Mouse (Mus musculus) thymus, postnatal 10 days (tissue): ENCODE measurements at regions not wholly inside any gene's neighbourhood (a gene's known extent, or its start where the extent isn't known, plus 50 kb on each side); places are given as distances from the start of the nearest gene placed in this dataset.

Experiments used
- DNase-seq, 2 experiments: peaks; one replicate each; pipeline ENCODE4 v3.0.0; 2021; ENCODE audit warnings: low spot score in 2 of 2

- no peak for DNase-seq
These were observed 78.4 kb upstream of the Nav3 start for GRCm38 (mm10) chr10:110534387-110534786.

DNA sequence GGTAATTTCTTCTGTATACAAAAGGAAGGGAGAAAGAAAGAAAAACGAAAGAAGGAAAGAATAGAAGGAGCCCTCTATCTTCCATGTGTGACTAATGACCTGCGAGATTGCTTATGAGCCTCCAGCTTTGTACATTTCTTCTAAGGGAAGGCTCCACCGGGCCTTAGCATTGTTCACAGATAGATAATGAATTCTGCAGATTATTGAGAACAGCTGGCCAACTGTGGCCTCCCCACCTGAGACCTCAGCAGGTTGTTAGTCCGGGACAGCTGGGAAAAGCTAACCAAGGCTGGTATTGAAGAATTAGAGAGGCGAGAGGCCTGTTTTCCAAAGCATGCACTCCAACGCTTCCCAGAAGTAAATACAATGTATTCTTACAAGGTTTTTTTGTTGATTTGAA, 86.7 kb upstream of the Nav3 start:
- no peak for DNase-seq

GRCm38 (mm10) chr10:110548391-110548790, 92.4 kb upstream of the Nav3 start:
- DNase-seq, result no peak

- no peak for DNase-seq
These were observed 98.0 kb upstream of the Nav3 start for GRCm38 (mm10) chr10:110553954-110554353.

DNA sequence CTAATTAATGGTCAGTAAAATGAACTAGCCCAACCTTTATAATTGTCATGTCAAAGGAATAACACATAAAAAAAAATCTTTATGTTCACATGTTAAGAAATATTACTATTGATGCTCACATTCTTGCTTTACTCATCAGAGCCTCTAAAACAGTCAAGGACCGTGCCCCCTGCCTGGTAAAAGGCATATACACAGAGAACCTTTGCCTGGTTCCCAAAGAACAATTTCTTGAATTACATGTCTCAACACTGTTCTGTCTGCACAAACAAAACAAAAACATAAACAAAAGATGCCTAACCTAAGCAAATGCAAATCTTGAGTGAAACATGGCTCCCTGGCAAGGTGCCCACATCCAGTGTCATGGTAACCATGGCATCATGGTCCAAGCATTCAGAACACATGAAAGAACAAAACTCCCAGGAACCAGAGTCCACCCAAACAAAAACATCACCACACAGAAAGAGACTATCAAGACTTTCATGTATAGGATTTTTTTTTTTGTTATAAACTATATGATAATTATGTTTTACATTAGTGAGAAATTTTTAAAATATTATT, 100.4 kb upstream of the Nav3 start:
- DNase-seq, result no peak

GRCm38 (mm10) chr10:110563057-110563456, 107.1 kb upstream of the Nav3 start:
- DNase-seq, result no peak

DNA sequence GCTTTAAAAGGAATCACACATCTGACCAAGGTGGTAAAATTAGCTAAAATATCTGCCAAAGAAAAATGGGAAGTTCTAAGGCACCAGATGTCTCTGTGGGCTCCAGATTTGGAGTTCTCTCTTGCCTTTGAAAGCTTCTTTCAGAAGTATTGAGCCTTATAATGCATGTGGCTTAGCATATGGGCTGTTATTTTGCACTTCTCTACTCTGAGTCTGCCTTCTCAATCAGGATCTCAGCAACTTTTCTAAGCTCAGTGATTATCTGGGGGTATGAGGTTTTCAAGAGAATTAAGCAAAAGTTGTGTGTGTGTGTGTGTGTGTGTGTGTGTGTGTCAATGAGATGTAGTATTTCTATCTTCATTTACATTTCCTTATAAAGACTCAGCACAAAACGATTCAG, 107.6 kb upstream of the Nav3 start:
- no peak for DNase-seq

DNA sequence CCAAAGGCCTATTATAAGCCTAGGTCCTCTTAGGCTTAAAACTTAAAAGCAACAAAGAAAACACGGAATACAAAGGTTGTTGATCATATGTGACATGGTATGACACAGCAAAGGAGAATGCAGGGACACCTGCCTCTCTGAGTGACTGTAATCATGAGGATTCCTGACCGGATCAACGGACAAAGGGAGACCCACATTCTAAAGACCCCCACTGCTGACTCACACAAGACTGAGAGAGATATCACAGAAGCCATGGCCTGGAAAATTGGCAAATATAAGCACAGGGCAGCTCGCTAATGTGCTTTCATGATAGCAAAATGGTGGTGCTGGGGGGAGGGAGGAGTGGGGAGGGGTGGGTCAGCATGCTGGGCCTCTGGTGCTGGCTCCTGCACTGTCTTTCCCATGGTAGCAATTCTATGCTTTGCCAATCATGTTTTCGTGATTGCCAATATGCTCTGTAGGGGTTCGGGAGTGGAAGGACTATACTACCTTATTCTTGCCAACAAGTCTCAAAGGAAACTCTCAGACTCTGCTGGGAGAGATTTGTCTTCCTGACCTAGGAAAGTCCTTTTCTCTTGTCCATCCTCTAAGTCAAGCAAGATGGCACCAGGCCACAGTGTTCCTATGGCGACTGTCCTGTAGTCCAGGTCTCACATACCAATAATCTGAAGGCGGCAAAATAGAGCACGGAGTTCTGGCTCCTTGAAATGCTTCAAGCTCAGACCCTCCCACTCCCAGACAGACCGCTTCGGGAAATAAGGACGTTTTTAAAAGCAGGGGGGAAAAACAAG, 110.5 kb upstream of the Nav3 start:
- no peak for DNase-seq

GRCm38 (mm10) chr10:110570465-110570864, 114.5 kb upstream of the Nav3 start:
- DNase-seq, result no peak

GRCm38 (mm10) chr10:110571179-110571578, 115.2 kb upstream of the Nav3 start:
- DNase-seq, result no peak

- DNase-seq, result no peak
These were observed 117.5 kb upstream of the Nav3 start for GRCm38 (mm10) chr10:110573530-110573929.

GRCm38 (mm10) chr10:110586029-110586428, 130.0 kb upstream of the Nav3 start:
- DNase-seq, result no peak

GRCm38 (mm10) chr10:110586507-110586906, 130.5 kb upstream of the Nav3 start:
- DNase-seq, result no peak

DNA sequence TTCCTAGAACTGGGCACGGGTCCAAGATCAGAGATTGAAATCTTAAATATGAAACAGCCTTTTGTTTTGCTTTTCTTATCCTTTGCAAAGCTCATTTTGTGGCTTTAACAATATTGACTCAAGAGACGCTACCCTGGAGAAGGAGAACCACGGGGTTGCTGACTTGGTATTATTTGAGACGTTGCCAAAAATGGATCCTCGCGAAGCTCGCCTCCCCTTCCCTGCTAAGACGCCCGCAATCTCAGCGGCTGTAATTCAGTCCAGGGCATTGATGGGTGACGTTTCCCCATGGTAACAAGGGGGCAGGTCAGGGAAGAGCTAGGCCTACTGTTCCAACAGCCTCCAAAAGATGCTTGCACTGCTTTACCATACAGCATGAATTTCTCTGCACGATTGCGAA, 131.5 kb upstream of the Nav3 start:
- no peak for DNase-seq

DNA sequence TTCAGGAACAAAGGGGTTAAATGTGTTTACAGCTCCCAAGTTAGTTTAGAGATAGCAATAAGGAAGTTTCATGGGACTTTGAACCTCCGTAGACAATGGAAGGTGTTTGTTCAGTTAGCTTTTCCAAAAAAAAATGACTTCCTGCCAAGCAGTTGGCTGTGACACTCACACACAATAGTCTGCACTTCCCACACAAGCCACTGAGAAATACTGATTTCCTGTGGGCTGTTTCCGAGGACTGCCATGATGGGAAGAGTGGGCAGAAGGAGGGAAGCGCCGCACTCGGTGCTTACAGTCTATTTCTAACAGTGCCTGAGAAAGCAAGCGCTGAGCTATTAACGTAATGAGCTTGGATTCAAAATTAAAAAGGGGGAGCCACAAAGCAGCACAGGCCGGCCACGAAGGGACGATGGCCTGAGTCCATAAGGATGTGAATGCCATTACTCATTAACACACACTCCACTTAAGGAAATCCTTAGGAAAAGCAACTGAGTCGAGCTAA, 144.4 kb upstream of the Nav3 start:
- no peak for DNase-seq

DNA sequence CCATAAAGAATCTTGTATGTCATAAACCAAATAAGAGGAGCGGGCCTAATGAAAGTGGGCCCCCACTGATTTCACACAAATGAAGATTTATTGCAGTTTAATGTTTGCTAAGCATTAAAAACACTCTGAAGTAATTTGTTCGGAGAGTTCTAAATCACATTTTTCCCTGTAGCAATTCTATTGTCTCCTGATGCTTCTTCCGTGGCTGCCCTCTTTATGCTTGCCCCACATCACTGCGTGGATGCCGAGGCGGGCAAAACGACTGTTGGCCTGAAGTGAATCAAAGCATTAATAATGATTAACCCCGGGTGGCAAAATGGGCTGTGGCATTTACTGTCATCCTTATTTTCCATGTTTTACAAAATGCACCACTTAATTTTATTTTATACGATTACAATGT, 134.9 kb upstream of the E2f7 start:
- no peak for DNase-seq

DNA sequence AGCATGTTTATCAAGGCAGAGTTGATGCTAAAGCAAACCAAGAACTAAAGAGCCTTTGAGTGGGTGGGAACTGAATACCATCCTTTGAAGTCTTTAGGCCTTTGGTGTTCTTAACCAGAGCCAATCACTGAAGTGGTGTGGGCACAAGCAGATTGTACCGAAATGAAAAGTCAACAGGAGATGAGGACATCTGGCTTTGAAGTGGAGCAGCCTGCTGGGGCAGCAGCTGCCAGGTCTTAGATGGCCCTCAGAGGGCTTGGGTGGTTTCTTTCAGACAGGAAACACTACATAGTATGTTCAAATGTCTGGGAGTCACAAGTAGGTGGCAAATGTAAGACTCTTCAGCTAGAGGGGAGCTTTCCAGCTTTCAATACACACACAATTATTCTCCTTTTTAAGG, 128.2 kb upstream of the E2f7 start:
- no peak for DNase-seq

DNA sequence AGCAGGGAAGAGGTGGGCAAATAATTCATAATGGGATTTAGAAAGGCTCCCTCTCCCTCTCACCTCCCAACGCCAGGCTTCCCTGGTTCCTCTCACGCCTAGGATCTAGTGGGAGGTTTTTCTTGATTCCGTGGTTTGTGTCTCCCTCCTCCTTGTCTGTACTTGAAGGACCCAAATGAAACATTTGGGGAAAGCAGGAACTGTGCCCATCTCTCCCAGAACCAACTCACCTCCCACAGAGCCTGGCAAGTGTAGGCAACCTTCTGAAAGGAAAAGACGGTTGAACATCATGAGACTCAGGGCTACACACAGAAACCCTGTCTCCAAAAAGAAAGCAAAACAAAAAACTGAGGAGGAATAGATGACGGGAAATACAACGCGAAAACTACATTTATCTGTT, 126.0 kb upstream of the E2f7 start:
- DNase-seq, result no peak

GRCm38 (mm10) chr10:110625644-110626043, 119.6 kb upstream of the E2f7 start:
- DNase-seq, result no peak

GRCm38 (mm10) chr10:110640406-110640805, 104.8 kb upstream of the E2f7 start:
- DNase-seq, result no peak

- DNase-seq, result no peak
These were observed 103.1 kb upstream of the E2f7 start for GRCm38 (mm10) chr10:110642065-110642690.

DNA sequence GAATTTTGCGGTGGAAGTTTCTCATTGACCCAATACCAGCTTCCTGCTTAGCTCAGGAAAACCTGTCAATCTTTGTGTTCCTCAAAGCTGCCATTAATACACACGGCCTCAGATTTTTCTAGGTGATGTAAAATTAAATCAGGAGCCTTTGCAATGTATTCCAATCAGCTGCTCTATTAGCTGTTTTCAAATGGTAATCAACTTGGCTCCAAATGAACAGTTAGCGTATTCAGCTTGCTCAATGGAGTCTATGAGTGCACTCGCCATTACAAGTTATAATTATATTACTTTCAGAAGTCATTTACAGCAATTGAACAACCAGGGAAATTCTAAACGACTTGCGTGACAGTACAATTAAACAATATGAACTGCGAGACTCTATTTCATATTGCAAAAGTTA, 97.6 kb upstream of the E2f7 start:
- DNase-seq, result no peak

DNA sequence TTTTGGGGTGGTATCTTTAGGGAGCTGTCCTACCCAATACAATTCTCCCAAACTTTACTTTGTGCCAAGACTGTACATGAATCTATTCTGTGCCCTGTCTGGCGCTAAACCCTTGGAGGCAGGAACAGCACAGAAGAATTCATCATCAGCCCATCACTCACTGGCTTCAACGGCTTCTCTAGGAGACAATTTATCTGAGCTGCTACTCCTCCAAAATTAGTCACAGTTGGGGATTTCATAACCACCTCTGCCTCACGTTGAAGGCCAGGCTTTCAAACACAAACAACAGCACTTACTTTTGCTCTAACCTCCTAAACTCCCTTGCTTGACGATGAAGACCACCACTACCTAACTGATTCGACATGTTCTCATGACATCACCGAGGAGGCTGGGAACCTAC, 95.1 kb upstream of the E2f7 start:
- no peak for DNase-seq
